Mouse (Mus musculus) ES-Bruce4 (cell line): Measurements from ENCODE around the gene Smagp.

ENCODE experiments used
- CTCF ChIP-seq: IDR thresholded peaks from one replicate; pipeline ENCODE4 v1.8.1; 2011; ENCODE audit warnings: low read depth, low read length
- EP300 ChIP-seq: IDR thresholded peaks from 2 replicates; pipeline ENCODE4 v1.6.1; 2011; ENCODE audit warnings: low read depth, low read length; ENCODE audit not compliant: insufficient read depth
- POLR2A ChIP-seq: IDR thresholded peaks from one replicate; pipeline ENCODE4 v1.8.1; 2011; ENCODE audit warnings: low read length; ENCODE audit not compliant: insufficient read depth

- TF ChIP-seq CTCF (no peak), POLR2A (no peak), EP300 (no peak)
These were observed 17.5 kb upstream of the Smagp start for GRCm38 (mm10) chr15:100654271-100654670.
